Mouse (Mus musculus) myocyte (in vitro differentiated cells): ENCODE data around the gene Olfr1143.

ENCODE experiments used
- CEBPB ChIP-seq: IDR thresholded peaks from 2 replicates; pipeline ENCODE4 v1.6.1; 2011; ENCODE audit warnings: mild to moderate bottlenecking, moderate library complexity; ENCODE audit not compliant: poor library complexity, insufficient read depth, severe bottlenecking
- E2F4 ChIP-seq: IDR thresholded peaks from one replicate; pipeline ENCODE4 v1.6.1; 2011; ENCODE audit warnings: mild to moderate bottlenecking, control low read depth, moderate library complexity; ENCODE audit not compliant: insufficient read depth
- MYOD1 ChIP-seq, 3 experiments: IDR thresholded peaks; one replicate each; pipeline ENCODE4 v1.6.1; 2011; ENCODE audit warnings: control low read depth in 2 of 3, low read depth in 2 of 3, mild to moderate bottlenecking in 2 of 3, moderate library complexity in 1 of 3; ENCODE audit not compliant: insufficient read length in 2 of 3, control insufficient read depth in 1 of 3
- POLR2A ChIP-seq: IDR thresholded peaks from one replicate; pipeline ENCODE4 v1.6.1; 2011; ENCODE audit warnings: low read depth, mild to moderate bottlenecking, control low read depth, moderate library complexity; ENCODE audit not compliant: insufficient read length
- TCF12 ChIP-seq: IDR thresholded peaks from one replicate; pipeline ENCODE4 v1.6.1; 2011; ENCODE audit warnings: mild to moderate bottlenecking, control low read depth; ENCODE audit not compliant: poor library complexity, insufficient read depth, severe bottlenecking

DNA sequence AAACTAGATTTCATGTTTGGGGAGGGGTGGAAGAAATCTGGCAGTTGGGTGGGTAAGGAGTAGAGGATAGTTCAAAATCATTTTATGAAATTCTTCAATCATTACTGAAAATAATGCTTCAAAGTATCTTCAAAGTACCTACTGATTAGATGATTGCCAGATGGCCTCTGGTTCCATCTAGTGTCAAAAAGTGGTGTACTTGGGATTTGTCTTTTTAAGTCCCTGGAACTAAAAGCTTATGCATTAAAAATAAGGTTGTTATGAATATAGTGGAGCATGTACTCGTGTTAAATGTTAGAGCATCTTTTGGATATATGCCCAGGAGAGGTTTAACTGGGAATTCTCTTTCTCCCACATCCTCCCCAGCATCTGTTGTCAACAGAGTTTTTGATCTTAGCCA lies 24.2 kb upstream of the Olfr1143 start:
- TF ChIP-seq POLR2A (no peak), E2F4 (no peak), CEBPB (no peak), TCF12 (no peak), MYOD1 (IDR thresholded peaks at IDR 0.05; ENCODE audit: control insufficient read depth in 1 of 3, insufficient read length in 2 of 3, low read depth in 2 of 3) (no peak)
